Mouse (Mus musculus) liver, embryonic 16.5 days (tissue): ENCODE results near the gene Xpo6. TPM values are rescaled to one million over a fixed set of nuclear protein-coding genes. Genes with fewer than 3 reads are reported as not detected.

Experiments
- ATAC-seq: fragments of 200-750 bp; cut with Nextera tagmentation; 2 replicates; pipeline ENCODE4 v1.8.0; 2017; ENCODE audit warnings: low read depth, mild to moderate bottlenecking, moderate number of reproducible peaks, moderate library complexity
- H3K27ac ChIP-seq: fragments of 300-500 bp; sonication (generic); 2 replicates; pipeline ENCODE4 v1.5.1; 2014; ENCODE audit warnings: mild to moderate bottlenecking, low read length
- H3K27me3 ChIP-seq: fragments of 300-500 bp; sonication (generic); 2 replicates; pipeline ENCODE4 v1.6.1; 2014; ENCODE audit warnings: low read depth, low read length, mixed read lengths; ENCODE audit not compliant: control insufficient read depth, insufficient read depth
- H3K36me3 ChIP-seq: fragments of 300-500 bp; sonication (generic); 2 replicates; pipeline ENCODE4 v1.6.1; 2014; ENCODE audit warnings: mild to moderate bottlenecking; ENCODE audit not compliant: control insufficient read depth, insufficient read depth
- H3K4me1 ChIP-seq: fragments of 300-500 bp; sonication (generic); 2 replicates; pipeline ENCODE4 v1.6.1; 2014; ENCODE audit warnings: low read depth, low read length, mixed read lengths; ENCODE audit not compliant: control insufficient read depth
- H3K4me2 ChIP-seq: fragments of 300-500 bp; sonication (generic); 2 replicates; pipeline ENCODE4 v1.6.1; 2014; ENCODE audit warnings: low read depth, low read length, mixed read lengths
- H3K4me3 ChIP-seq: fragments of 300-500 bp; sonication (generic); 2 replicates; pipeline ENCODE4 v1.5.1; 2014; ENCODE audit warnings: low read depth, mild to moderate bottlenecking, low read length
- H3K9ac ChIP-seq: fragments of 300-500 bp; sonication (generic); 2 replicates; pipeline ENCODE4 v1.6.1; 2014; ENCODE audit warnings: low read depth, low read length
- H3K9me3 ChIP-seq: fragments of 300-500 bp; sonication (generic); replicated peaks from 2 replicates; pipeline ENCODE4 v1.6.1; 2016; ENCODE audit warnings: low read length; ENCODE audit not compliant: control insufficient read depth
- WGBS: fragments of 180-500 bp; shearing (Covaris S2); extraction: QIAGEN DNeasy Blood & Tissue Kit; methylation state at CpG from one replicate; pipeline ENCODE4 v1.1.7; 2014; ENCODE audit not compliant: insufficient replicate concordance; 5-methylcytosine and 5-hydroxymethylcytosine counted together
- polyA plus RNA-seq: library from polyadenylated mRNA; unstranded; fragments of >200 nt; fragmentation: Nextera tagmentation; extraction: Ambion mirVana; gene quantifications from 2 replicates; pipeline ENCODE4 v1.2.1, GENCODE M21; 2015

The Xpo6 gene
- polyA plus RNA-seq, 1 experiment from 2014 or later, result 17.7 TPM

DNA sequence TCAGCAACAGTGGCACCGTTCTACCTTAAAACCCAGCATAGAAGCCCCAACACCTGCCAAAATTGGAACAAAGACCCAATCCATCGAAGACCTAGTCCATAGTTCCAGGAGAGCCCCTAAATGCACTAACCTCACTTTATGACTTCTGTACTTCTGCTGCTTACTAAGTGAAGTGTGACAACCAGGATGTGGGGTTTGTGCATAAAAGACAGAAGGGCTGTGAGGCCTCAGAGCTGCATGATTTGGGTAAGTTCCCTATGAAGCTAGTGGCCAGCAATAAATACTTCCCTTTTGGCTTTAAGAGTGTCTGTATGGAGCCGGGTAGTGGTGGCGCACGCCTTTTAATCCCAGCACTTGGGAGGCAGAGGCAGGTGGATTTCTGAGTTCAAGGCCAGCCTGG lies 10.6 kb upstream of the Xpo6 start:
- no peak overlapping the region for H3K4me2 ChIP-seq
- ATAC-seq, result no peak
- no peak overlapping the region for H3K4me3 ChIP-seq
- H3K9ac ChIP-seq, result no peak overlapping the region
- no peak overlapping the region for H3K27ac ChIP-seq
- H3K4me1 ChIP-seq, result no peaks in the 10 kb centered on the region
- no peaks in the 10 kb centered on the region for H3K27me3 ChIP-seq
- no peaks in the 10 kb centered on the region for H3K9me3 ChIP-seq
- H3K36me3 ChIP-seq, result no peaks in the 10 kb centered on the region
- 54% methylated on average over 5 of the region's 5 CpGs for WGBS

DNA sequence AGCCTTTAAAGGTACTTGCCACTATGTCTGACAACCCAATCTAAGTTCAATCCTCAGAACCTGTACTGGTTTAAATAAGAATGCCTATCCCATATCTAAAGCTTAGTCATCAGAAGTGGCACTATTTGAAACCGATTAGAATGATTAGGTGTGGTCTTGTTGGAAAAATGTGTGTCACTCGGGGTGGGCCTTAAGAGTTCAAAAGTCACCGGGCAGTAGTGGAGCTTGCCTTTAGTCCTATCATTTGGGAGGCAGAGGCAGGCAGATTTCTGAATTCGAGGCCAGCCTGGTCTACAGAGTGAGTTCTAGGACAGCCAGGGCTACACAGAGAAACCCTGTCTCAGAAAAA lies 670 bp upstream of the Xpo6 start:
- ATAC-seq, result no peak
- Histone ChIP-seq H3K9me3 (no peaks in the 10 kb centered on the region), H3K36me3 (no peaks in the 10 kb centered on the region), H3K27me3 (no peaks in the 10 kb centered on the region), H3K27ac (no peak overlapping the region), H3K4me2 (peak overlapping the region; percentile 49), H3K4me1 (peaks cover 16% of the 10 kb centered on the region), H3K4me3 (peak overlapping the region; percentile 92), H3K9ac (peak overlapping the region; percentile 12; the same call in 1 of the 2 replicates)
- 76% methylated on average over 4 of the region's 4 CpGs for WGBS

DNA sequence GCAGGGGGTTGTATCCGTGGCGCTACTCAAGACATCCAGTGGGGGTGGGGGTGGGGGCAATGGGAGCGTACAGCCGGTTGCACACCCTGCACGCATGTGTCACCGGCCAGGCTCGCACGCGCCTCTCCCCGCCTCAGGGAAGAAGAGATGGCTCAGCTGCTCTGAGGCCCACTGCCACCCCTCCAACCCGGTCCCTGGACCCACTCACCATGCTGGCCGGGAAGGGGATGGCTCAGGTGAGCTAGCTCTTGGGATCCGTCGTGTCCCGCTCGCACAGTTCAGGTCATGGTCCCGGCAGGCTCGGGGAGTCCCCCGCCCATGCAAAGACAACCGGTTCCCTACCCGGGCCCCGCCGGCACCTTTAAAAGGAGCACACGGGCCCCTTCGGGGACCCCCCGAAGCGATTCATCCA lies 604 bp downstream of the Xpo6 start:
- WGBS, result under 1% methylated on average over 27 of the region's 27 CpGs
- Histone ChIP-seq H3K27ac (peak overlapping the region; percentile 73), H3K4me1 (peaks cover 18% of the 10 kb centered on the region), H3K9me3 (no peaks in the 10 kb centered on the region), H3K9ac (peak overlapping the region; percentile 98), H3K36me3 (no peaks in the 10 kb centered on the region), H3K4me2 (peak overlapping the region; percentile 85), H3K27me3 (no peaks in the 10 kb centered on the region), H3K4me3 (peak overlapping the region; percentile 92)
- peak; percentile 30 for ATAC-seq

DNA sequence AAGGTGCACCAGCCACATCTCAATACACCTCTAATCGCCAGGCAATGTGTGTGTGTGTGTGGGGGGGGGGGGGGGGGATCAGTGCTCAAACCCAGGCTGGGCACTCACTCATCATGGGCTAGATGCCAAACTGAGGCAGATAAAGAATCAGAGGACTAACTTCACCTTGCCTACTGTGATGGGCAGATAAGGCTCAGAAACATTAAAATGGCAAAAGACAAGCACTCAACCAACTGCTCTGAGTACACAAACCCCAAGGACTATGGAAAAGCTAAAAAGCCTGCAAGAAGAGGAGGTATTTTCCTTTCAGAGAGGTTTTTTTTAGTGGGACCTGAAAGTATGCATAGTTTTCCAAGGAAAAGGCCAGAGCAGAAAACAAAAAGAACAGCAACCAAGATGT lies 1.4 kb downstream of the Xpo6 start:
- peak overlapping the region; percentile 92 for H3K4me3 ChIP-seq
- no peaks in the 10 kb centered on the region for H3K27me3 ChIP-seq
- H3K9ac ChIP-seq, result peak overlapping the region; percentile 98
- 18% methylated on average over 1 of the region's 1 CpGs for WGBS
- no peak for ATAC-seq
- peak overlapping the region; percentile 85 for H3K4me2 ChIP-seq
- no peak overlapping the region for H3K27ac ChIP-seq
- no peaks in the 10 kb centered on the region for H3K36me3 ChIP-seq
- H3K9me3 ChIP-seq, result no peaks in the 10 kb centered on the region
- peaks cover 18% of the 10 kb centered on the region for H3K4me1 ChIP-seq

DNA sequence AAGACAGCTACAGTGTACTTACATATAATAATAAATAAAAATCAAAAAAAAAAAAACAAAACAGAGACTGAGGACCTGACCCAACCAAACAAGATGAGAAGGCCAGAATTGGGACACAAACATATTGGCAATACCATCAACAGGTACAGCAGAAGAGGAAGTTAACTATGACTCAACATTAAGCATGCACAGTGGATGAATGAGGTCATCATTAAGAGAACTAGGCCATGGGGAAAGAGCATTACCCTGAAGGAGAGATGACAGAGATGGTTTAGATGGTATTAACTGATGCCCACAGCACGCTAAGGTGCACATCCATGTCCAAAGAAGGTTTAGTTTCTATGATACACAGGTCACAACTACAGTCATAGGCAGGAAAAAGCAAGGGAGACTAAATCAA lies 6.1 kb downstream of the Xpo6 start:
- H3K9me3 ChIP-seq, result no peaks in the 10 kb centered on the region
- no peak overlapping the region for H3K27ac ChIP-seq
- H3K27me3 ChIP-seq, result no peaks in the 10 kb centered on the region
- WGBS, result 74% methylated on average over 1 of the region's 1 CpGs
- peaks cover 18% of the 10 kb centered on the region for H3K4me1 ChIP-seq
- no peaks in the 10 kb centered on the region; the same call in 1 of the 2 replicates for H3K36me3 ChIP-seq
- ATAC-seq, result no peak
- H3K4me3 ChIP-seq, result no peak overlapping the region
- no peak overlapping the region for H3K4me2 ChIP-seq
- no peak overlapping the region for H3K9ac ChIP-seq

DNA sequence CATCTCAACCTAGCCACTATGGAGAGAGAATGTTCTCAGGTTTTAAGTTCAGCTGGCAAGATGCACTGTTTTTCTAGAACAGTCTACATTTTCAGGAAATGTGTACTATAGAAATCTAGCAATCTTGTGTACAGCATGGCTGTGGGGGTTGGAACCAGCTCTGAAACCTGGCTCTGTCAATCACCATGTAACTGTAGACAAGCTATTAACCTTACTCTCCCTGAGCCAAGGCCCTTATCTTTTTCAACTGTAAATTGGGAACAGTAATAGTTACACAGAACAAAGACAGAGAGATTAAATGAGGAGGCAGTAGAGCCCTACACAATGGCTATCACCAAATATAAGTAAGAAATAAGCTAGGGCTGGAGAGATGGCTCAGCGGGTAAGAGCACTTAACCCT lies 8.8 kb downstream of the Xpo6 start:
- no peak overlapping the region for H3K9ac ChIP-seq

DNA sequence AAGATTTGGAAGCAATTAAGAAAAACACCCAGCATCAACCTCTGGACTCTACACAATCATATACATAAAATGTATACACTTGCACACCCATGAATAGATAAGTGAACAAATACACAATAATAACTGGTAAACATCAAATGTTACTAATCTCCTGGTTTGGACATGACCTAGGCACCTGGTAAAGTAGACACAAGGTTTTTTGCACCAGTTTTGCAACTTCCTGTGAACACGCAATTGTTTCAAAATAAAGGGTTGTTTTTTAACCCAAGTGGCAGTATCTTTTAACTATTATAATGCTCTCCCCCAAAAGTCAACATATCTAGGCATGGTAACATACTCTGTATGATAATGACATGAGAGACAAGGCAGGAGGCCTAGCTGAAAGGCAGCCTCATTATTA lies 10.8 kb downstream of the Xpo6 start:
- 62% methylated on average over 1 of the region's 1 CpGs for WGBS
- no peak for ATAC-seq
- Histone ChIP-seq H3K9me3 (no peaks in the 10 kb centered on the region), H3K4me1 (peaks cover 15% of the 10 kb centered on the region), H3K27me3 (no peaks in the 10 kb centered on the region), H3K36me3 (no peaks in the 10 kb centered on the region; the same call in 1 of the 2 replicates), H3K27ac (peak overlapping the region; percentile 45; the same call in 1 of the 2 replicates), H3K4me2 (no peak overlapping the region), H3K4me3 (no peak overlapping the region), H3K9ac (no peak overlapping the region)

More for the DNA sequence above, 8.8 kb downstream of the Xpo6 start:
- Histone ChIP-seq H3K4me3 (no peak overlapping the region), H3K9me3 (no peaks in the 10 kb centered on the region), H3K4me2 (no peak overlapping the region), H3K27ac (no peak overlapping the region), H3K27me3 (no peaks in the 10 kb centered on the region), H3K36me3 (no peaks in the 10 kb centered on the region; the same call in 1 of the 2 replicates), H3K4me1 (peaks cover 5% of the 10 kb centered on the region)
- 79% methylated on average over 1 of the region's 1 CpGs for WGBS
- ATAC-seq, result no peak

DNA sequence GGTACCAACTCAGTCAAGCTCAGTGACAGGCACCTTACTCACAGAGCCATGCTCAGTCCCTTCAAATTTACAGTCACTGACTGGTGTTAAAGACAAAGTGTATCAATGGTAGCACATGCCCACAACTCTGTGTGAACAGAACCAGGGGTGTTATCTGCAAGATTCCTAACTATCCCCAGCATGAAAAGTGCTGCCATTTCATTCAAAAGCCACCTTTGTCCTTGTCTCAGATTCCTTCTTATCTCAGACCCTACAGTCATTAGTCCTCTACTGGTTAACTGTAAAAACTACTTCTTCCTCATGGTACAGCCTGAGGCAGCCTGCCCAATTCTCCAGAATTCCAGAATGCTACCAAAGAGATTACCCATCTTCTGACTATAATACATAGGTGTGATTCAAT lies 14.3 kb downstream of the Xpo6 start:
- no peak overlapping the region for H3K4me2 ChIP-seq
- H3K27me3 ChIP-seq, result no peaks in the 10 kb centered on the region
- H3K36me3 ChIP-seq, result no peaks in the 10 kb centered on the region; the same call in 1 of the 2 replicates
- H3K9ac ChIP-seq, result no peak overlapping the region
- no peak overlapping the region for H3K27ac ChIP-seq
- no peaks in the 10 kb centered on the region for H3K9me3 ChIP-seq
- ATAC-seq, result no peak
- H3K4me1 ChIP-seq, result peaks cover 43% of the 10 kb centered on the region
- H3K4me3 ChIP-seq, result no peak overlapping the region

DNA sequence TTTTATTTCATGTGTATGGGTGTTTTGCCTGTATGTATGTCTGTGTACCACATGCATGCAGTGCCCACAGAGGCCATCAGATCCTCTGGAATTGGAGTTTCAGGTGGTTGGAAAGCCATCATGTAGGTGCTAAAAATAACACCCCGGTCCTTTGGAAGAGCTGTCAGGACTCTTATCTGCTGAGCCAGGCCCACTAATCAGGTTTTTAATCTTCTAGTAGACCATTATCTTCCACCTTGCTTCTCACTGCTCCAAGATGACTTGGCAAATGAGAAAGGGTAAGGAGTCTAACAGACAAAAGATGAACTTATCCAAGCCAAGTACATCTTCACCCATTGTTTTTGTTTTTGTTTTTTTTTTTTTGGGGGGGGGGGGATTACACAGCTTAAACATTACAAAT lies 16.7 kb downstream of the Xpo6 start:
- no peaks in the 10 kb centered on the region for H3K36me3 ChIP-seq
- WGBS, result 6% methylated on average over 1 of the region's 1 CpGs
- H3K4me3 ChIP-seq, result no peak overlapping the region
- no peaks in the 10 kb centered on the region for H3K9me3 ChIP-seq
- no peak overlapping the region for H3K27ac ChIP-seq
- H3K4me1 ChIP-seq, result peaks cover 53% of the 10 kb centered on the region
- peak overlapping the region; percentile 13; the same call in 1 of the 2 replicates for H3K4me2 ChIP-seq
- H3K27me3 ChIP-seq, result no peaks in the 10 kb centered on the region
- no peak overlapping the region for H3K9ac ChIP-seq
- ATAC-seq, result peak; percentile 71

DNA sequence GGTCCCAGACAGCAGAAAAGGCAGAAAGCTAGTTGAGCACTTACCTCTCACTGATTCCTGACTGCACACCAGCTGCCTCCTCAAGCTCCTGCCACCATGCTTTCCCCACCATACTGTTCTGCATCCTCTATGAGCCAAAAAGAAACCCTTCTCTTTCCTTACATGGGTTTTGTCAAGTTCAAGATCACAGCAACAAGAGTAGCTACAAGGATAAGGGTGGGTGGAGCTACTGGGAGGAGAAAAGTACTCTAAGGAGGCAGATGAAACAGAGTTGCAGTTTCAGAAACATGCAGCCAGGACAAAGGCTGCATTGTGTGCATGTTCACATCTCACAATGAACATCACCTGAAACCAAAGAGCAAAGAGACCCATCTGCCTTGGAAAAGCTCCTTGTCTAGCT lies 18.8 kb downstream of the Xpo6 start:
- no peak for ATAC-seq
- Histone ChIP-seq H3K9ac (no peak overlapping the region), H3K27ac (no peak overlapping the region), H3K4me1 (peaks cover 53% of the 10 kb centered on the region), H3K9me3 (no peaks in the 10 kb centered on the region), H3K27me3 (no peaks in the 10 kb centered on the region), H3K36me3 (no peaks in the 10 kb centered on the region), H3K4me3 (no peak overlapping the region), H3K4me2 (no peak overlapping the region)
